Mouse (Mus musculus) regulatory T cell (primary cell): ENCODE data around the gene Prg3.

Experiments
- in situ Hi-C: fragments of 300-600 bp; cut with MboI, MseI; formaldehyde crosslinking; loops from one replicate; pipeline ENCODE4 v1.15.1; 2025; ENCODE audit warnings: high pct_unique_total_duplicates

Gene Prg3

DNA sequence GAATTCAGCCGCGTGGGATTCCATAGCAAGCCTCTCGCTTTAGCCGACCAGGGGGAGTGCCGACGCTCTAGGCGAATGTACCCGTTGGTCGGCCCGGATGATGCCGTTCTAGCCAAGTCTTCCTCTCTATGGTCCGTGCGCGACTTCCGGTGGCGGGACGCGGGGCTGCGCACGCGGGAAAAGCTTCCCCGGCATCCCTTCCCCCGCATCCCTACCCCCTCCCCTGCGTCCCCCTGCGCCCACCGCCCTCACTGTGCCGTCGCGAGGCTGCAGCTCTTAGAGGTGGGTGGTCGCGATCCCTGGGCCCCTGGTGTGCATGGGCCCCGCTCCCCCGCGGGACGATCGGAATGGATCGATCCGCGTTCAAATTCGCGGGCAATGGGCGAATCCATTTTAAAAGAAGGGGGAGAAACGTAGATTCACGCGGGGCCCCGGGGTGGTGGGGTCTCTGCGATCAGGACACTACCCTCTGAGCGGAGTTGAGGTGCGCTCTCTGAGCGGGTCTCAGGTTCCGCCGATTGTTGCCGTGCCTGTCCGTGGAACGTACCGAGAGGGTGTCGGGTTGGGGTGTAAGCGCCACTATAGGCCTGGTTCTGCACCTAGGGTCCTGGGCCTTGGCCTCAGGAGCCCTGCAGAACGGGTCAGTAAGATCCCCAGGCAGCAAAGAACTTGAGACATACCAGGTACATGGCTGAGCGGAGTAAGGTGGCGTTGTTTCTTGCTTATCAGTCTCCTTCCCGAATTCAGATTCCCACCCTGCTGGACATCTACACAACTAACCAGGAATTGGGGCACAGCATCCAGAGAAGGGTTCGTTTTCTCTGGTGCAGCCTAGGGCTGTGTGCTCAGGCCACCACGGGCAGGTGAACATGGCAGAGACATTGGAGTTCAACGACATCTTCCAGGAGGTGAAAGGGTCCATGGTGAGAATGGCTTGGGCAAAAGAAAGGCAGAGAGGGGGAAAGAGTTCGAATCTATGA lies 49.3 kb downstream of the Prg3 start, which contains the start of the genes Ssrp1 and P2rx3:
Gene Ssrp1 (plus strand): TSS at position 188 of the 980 bp plus-strand sequence.
Gene P2rx3 (minus strand): TSS at position 416 of the 980 bp plus-strand sequence.
- in situ Hi-C loops: loop anchor here (25.0 kb wide), 1 partner anchor 550 kb away; the partner anchor contains the start of gene Tfpi

DNA sequence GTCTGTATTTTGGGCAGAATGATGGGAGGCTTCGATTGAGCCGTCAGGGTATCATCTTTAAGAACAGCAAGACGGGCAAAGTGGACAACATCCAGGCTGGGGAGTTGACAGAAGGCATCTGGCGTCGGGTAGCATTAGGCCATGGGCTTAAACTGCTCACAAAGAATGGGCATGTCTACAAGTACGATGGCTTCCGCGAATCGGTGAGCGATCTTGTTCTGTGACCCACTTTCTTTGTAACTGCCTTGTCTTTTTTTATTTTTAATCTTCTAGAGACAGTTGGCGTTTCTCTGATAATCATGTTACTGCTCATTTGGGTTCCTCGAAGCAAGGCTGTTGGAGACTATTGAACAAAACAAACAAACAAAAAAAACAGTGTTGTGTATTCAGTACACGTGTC lies 50.3 kb downstream of the Prg3 start:
- in situ Hi-C loops: loop anchor here (25.0 kb wide), 1 partner anchor 551 kb away; the partner anchor contains the start of gene Tfpi
